Mouse (Mus musculus) spleen, embryonic (tissue): ENCODE results near the gene Zfyve27.

ENCODE experiments used
- CTCF ChIA-PET: fragments of 350-600 bp; sonication (Branson Sonifier 250); formaldehyde crosslinking; loops from one replicate; lab custom pipeline; 2022; lab: Charles Lee

Zfyve27 gene

DNA sequence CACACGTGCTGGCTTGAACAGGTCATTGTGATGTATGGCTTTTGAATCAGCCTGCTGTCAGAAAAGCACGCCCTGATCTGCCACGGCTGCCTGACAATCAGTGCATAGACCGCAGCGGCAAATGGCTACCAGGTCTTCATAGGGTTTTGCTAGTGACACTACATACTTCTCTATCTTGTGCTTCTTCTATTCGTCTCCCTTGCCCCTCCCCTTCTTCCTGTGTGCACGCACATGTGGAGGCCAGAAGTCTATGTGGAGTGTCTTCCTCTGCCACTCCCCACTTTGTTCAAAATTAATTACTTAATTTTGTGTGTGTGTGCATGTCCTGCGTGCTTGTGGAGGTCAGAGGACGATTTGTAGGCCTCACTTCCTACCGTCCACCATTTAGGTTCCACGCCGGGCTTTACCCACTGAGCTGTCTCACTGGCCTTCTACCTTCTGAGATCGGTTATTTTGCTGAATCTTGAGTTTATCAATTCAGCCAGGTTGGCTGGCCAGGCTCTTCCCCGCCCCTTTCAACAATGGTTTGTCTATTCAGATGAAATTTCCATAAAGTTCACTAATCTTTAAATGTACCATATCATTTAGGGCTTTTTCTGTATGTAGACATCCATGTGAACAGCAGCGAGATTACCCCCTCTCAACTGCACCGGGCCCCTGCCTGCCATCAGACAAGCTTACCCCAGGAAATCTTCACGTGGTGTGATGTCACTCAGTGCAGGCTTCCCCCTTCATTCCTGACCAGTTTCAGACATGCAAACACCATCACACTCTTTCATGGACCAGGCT is 65.9 kb downstream of the Zfyve27 start:
- CTCF ChIA-PET, result no interaction called here

DNA sequence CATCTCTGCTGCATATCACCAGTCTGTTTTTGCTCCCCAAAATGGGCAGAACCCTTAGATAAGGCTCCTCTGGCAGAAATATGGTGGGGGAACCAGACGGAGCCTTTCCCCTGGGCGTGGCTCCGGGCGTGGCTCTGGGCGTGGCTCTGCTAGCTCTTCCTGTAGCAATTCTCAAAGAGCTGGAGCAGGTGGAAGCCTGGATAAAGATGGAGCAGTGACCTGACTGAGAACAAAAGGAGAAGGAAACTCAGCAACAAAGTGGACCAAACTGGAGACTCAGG is 66.5 kb downstream of the Zfyve27 start:
- CTCF ChIA-PET, result no interaction called here

DNA sequence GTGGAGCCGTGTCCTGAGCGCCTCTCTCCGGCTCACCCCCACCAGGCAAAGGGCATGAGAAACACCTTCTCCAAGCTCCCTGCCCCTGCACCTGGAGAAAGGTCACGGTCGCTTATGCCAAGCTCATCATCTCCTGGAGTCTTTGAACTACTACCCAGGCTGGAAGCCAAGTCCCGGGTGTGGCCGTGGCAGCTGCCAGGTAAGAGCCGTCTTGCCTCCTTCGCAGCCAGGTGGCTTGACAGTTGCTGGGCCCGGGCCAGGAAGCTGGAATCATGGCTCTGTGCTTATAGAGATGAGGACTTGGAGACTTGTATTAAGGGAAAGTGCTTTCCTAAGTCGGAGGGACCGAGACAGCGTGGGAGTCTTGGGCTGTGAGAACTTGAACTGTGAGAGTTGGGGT is 67.2 kb downstream of the Zfyve27 start:
- CTCF ChIA-PET, result no interaction called here

DNA sequence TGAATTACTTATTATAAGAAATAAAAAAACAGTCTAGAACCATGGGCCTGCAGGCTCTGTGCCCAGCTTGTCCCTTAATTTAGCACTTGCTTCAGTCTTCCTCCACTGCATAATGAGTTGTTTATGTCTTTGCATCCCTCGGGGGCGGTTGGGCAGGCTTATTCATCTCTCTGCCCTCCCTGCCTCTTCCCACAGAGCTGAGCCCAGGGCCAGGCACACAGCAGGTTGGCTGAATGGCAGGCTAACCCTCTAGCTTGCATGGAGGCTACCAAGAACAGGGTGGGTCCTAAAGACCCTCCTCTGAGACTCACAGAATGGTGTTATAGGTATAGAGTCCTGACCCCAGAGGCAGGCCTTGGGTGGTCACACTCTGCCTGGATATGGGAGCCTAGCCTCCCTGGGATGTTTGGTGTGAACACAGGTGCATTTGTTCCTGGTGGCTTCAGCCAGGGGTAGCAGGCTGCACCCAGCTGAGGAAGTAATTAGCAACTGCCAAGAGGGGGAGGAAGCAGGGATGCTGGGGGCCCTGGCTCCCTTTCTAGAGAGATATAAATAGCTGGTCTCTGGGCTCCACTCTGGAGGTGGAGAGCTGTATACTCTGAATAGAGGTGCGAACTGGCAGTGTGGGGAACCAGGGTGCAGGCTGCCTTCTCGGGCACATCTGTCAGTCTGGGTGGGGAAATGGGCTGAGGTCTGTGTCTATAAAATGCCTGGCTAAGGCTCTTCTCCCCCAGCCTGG is 74.0 kb downstream of the Zfyve27 start:
- CTCF ChIA-PET, result no interaction called here

DNA sequence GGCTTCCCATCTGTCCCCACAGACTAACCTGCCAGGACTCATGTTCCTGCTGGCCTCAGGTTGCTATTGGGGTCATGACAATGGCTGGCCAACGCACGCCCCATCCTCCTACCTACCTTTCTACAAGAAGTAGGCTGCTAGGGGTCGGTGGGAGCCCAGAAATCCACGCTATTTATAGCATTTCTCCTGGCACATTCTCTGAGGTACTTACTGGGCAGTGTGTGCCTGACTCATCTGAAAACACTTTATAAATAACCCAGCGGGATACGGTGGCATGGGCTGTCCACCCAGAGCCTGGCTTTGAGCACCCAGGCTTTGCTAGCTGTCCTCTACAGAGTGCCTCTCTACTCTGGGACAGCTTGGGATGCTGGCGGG is 74.6 kb downstream of the Zfyve27 start:
- CTCF ChIA-PET, result no interaction called here

DNA sequence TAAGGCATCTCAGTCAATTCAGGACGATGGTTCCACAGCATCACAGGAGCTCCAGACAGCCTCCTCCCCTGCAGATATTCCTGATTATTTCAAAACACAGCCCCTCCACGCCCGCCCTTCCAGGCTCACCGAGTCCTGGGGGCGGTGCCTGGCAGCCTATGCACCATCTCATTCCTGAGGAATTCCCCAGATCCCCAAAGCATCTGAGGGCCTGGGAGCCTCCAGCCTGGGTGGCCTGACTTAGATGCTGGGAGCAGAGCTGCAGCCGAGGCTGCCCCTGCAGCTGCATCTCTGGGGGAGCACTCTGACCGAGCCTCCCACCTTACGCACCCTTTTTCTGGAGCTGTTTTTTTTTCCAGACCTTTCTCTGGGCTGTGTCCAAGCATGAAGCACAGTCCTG is 77.1 kb downstream of the Zfyve27 start:
- CTCF ChIA-PET, result no interaction called here

DNA sequence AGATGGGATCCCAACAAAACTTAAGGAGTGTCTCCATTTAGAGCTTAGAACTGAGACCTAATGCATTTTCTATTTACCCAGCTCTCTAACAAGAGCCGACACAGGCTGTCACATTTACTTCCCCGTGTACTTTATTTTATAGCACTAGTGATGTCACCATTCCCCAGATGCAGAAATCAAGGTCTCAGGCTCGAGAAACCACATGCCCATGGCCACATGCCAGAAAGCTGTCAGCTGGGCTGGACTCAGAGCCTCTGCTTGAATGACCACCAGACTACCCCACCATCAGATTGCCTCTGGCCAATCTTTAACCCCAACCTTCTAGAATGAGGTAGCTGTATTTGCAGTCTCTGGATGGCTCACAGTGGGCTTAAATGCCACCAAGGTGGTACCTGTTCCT is 79.7 kb downstream of the Zfyve27 start:
- CTCF ChIA-PET, result no interaction called here
